Mouse (Mus musculus) heart, adult 8-10 months (tissue): ENCODE data around the gene Gys2. TPM values are rescaled to one million over a fixed set of nuclear protein-coding genes. Genes with fewer than 3 reads are reported as not detected.

Experiments used
- DNase-seq: peaks from one replicate; pipeline ENCODE4 v3.0.0; 2022; ENCODE audit warnings: low spot score
- total RNA-seq, 4 experiments: library from RNA; stranded (reverse); gene quantifications; 2 replicates each; pipeline ENCODE4 v1.2.4; 2022

Gene Gys2
- total RNA-seq, 4 experiments from 2014 or later: not detected

DNA sequence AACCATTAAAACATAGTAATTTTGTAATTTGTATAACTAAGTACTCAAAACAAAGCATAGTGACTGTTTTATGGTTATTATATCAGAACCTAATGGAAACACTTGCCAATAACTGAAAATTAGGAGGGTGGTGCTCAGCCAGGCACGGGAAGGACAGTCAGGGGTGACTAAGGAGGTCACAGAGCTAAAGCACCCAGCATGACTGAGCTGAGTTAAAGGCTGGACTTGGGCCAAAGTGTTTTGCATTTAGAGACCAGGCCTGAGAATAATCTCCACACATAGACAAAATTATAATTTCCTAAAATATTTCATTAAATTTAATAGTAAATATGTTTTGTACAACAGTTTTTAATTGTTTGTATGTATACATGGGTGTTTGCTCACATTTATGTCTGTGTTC, 95.8 kb downstream of the Gys2 start:
- no peak for DNase-seq

Other genes with a start within 250 kb of the Gys2 start
- not detected for gene Iapp, start 174.7 kb downstream of the Gys2 start, total RNA-seq
- not detected for gene Slco1a5, start 150.1 kb downstream of the Gys2 start, total RNA-seq
- 10 to 100 TPM in 3 of 4 experiments, 1 to 10 TPM in 1; 8.7 to 11.1 (median 10.3) TPM for gene Pyroxd1, start 127.5 kb downstream of the Gys2 start, total RNA-seq
- gene Recql, start 86.0 kb downstream of the Gys2 start, total RNA-seq: 1 to 10 TPM; 6.1 to 9.6 (median 7.8) TPM
- 10 to 100 TPM; 13.9 to 18.7 (median 15.4) TPM for gene Golt1b, start 85.9 kb downstream of the Gys2 start, total RNA-seq
- gene Spx, start 59.7 kb downstream of the Gys2 start, total RNA-seq: not detected
- 1,000 to 10,000 TPM; 3,276 to 3,540 (median 3,455) TPM for gene Ldhb, start 34.8 kb upstream of the Gys2 start, total RNA-seq
- 10 to 100 TPM; 16.2 to 25.0 (median 18.3) TPM for gene Kcnj8, start 98.5 kb upstream of the Gys2 start, total RNA-seq
- gene Abcc9, start 229.2 kb upstream of the Gys2 start, total RNA-seq: 100 to 1,000 TPM; 229 to 268 (median 246) TPM